15 mouse cellular contexts compared by ENCODE assay signal in genomic region chr8:105931271-105931670, GRCm38 (mm10). TPM values are rescaled to one million over a fixed set of nuclear protein-coding genes. Genes with fewer than 3 reads are reported as not detected.
DNase-seq lines count a peak whose midpoint lies in the region; ATAC-seq lines count a peak whose summit lies in the region.
"Had no signal": no experiment of that assay in that cellular context is flagged by ENCODE, and none has a peak within 500 bp of the region (broad histone marks: within the 10 kb centered on the region; RNA-seq: fewer than 3 reads in every experiment).

No protein-coding gene starts in this region.

- no peak overlapping the region for H3K9ac ChIP-seq in embryonic facial prominence, embryonic 13.5 days
- H3K9ac ChIP-seq in hindbrain, embryonic 13.5 days = 0 out of 2 replicates have a peak overlapping the region, but pooled peaks have one; percentile 5
- H3K9ac ChIP-seq in hindbrain, embryonic 16.5 days (ENCODE audit: low read depth, low read length) = no peak overlapping the region
- H3K9ac ChIP-seq in neural tube, embryonic 13.5 days = no peak overlapping the region
- H3K9ac ChIP-seq in neural tube, embryonic 15.5 days (replicated peaks) = no peak overlapping the region
- no peak overlapping the region for H3K9ac ChIP-seq in liver, embryonic 12.5 days
- H3K9ac ChIP-seq: stomach, embryonic 15.5 days had no signal

- H3K27me3 ChIP-seq in embryonic facial prominence, embryonic 13.5 days = no peaks in the 10 kb centered on the region
- no peaks in the 10 kb centered on the region for H3K27me3 ChIP-seq in embryonic facial prominence, embryonic 10.5 days (replicated peaks; ENCODE audit: low read depth, poor library complexity, severe bottlenecking)
- H3K27me3 ChIP-seq in hindbrain, embryonic 13.5 days = no peaks in the 10 kb centered on the region
- no peaks in the 10 kb centered on the region for H3K27me3 ChIP-seq in hindbrain, embryonic 16.5 days (replicated peaks; ENCODE audit: control insufficient read depth, insufficient read depth, low read length)
- H3K27me3 ChIP-seq in neural tube, embryonic 13.5 days = no peaks in the 10 kb centered on the region
- H3K27me3 ChIP-seq in neural tube, embryonic 15.5 days (replicated peaks) = no peaks in the 10 kb centered on the region
- H3K27me3 ChIP-seq in liver, embryonic 12.5 days (replicated peaks) = no peaks in the 10 kb centered on the region
- H3K27me3 ChIP-seq: embryonic facial prominence, embryonic 12.5 days; forebrain, embryonic 12.5 days; stomach, embryonic 15.5 days had no signal

- WGBS in embryonic facial prominence, embryonic 13.5 days = 90% methylated on average over 3 of the region's 3 CpGs
- 93% methylated on average over 3 of the region's 3 CpGs for WGBS in embryonic facial prominence, embryonic 10.5 days
- WGBS in hindbrain, embryonic 13.5 days = 94% methylated on average over 3 of the region's 3 CpGs
- 98% methylated on average over 3 of the region's 3 CpGs for WGBS in hindbrain, embryonic 16.5 days
- WGBS in neural tube, embryonic 13.5 days = 93% methylated on average over 3 of the region's 3 CpGs
- WGBS in neural tube, embryonic 15.5 days = 96% methylated on average over 3 of the region's 3 CpGs
- WGBS in liver, embryonic 12.5 days (ENCODE audit: insufficient replicate concordance) = 84% methylated on average over 3 of the region's 3 CpGs

- DNase-seq in embryonic facial prominence, embryonic 10.5 days (ENCODE audit: low spot score) = no peak
- DNase-seq in left cerebral cortex, postnatal 36 days (ENCODE audit: low spot score in 2 of 2) = peak; percentile 50 to 66

- peaks cover 6% of the 10 kb centered on the region for H3K4me1 ChIP-seq in embryonic facial prominence, embryonic 13.5 days
- peaks cover 15% of the 10 kb centered on the region for H3K4me1 ChIP-seq in embryonic facial prominence, embryonic 10.5 days
- H3K4me1 ChIP-seq in hindbrain, embryonic 13.5 days (replicated peaks) = peaks cover 16% of the 10 kb centered on the region
- H3K4me1 ChIP-seq in hindbrain, embryonic 16.5 days (ENCODE audit: control insufficient read depth, insufficient read depth, low read depth, low read length) = peaks cover 10% of the 10 kb centered on the region
- H3K4me1 ChIP-seq in neural tube, embryonic 13.5 days (replicated peaks) = peaks cover 15% of the 10 kb centered on the region
- peaks cover 14% of the 10 kb centered on the region for H3K4me1 ChIP-seq in neural tube, embryonic 15.5 days
- peaks cover 30% of the 10 kb centered on the region for H3K4me1 ChIP-seq in liver, embryonic 12.5 days

- H3K4me3 ChIP-seq in embryonic facial prominence, embryonic 13.5 days = no peak overlapping the region
- no peak overlapping the region for H3K4me3 ChIP-seq in embryonic facial prominence, embryonic 10.5 days
- H3K4me3 ChIP-seq in hindbrain, embryonic 13.5 days = no peak overlapping the region
- H3K4me3 ChIP-seq in hindbrain, embryonic 16.5 days (ENCODE audit: low read length) = no peak overlapping the region
- no peak overlapping the region for H3K4me3 ChIP-seq in neural tube, embryonic 13.5 days
- H3K4me3 ChIP-seq in neural tube, embryonic 15.5 days (replicated peaks) = no peak overlapping the region
- H3K4me3 ChIP-seq in liver, embryonic 12.5 days = no peak overlapping the region
- H3K4me3 ChIP-seq: embryonic facial prominence, embryonic 12.5 days; erythroblast, embryonic 14.5 days; forebrain, embryonic 12.5 days; limb, embryonic 10.5 days; stomach, embryonic 15.5 days had no signal

- intact Hi-C loops in left cerebral cortex, postnatal 36 days (cut with DNase I) = loop anchor here (2.0 kb wide), 2 partner anchors 38 to 216 kb away; partner anchors contain the start of gene Nrn1l

- H3K36me3 ChIP-seq in embryonic facial prominence, embryonic 13.5 days = peaks cover 49% of the 10 kb centered on the region
- H3K36me3 ChIP-seq in embryonic facial prominence, embryonic 10.5 days (replicated peaks) = peaks cover 47% of the 10 kb centered on the region
- peaks cover 28% of the 10 kb centered on the region for H3K36me3 ChIP-seq in hindbrain, embryonic 13.5 days
- no peaks in the 10 kb centered on the region for H3K36me3 ChIP-seq in hindbrain, embryonic 16.5 days (ENCODE audit: control insufficient read depth, insufficient read depth, low read length)
- peaks cover 34% of the 10 kb centered on the region for H3K36me3 ChIP-seq in neural tube, embryonic 13.5 days
- 0 out of 2 replicates have a peak, but pooled peaks cover 16% of the 10 kb centered on the region for H3K36me3 ChIP-seq in neural tube, embryonic 15.5 days
- H3K36me3 ChIP-seq in liver, embryonic 12.5 days = peaks cover 33% of the 10 kb centered on the region

- 0 out of 2 replicates have a peak, but pooled peaks have one; percentile 18 for ATAC-seq in embryonic facial prominence, embryonic 13.5 days (ENCODE audit: insufficient number of reproducible peaks, insufficient read depth, low FRiP score, low TSS enrichment, low read depth)
- no peak; the same call in 1 of the 2 replicates for ATAC-seq in hindbrain, embryonic 13.5 days (ENCODE audit: low FRiP score)
- ATAC-seq in hindbrain, embryonic 16.5 days = no peak
- ATAC-seq in neural tube, embryonic 13.5 days (ENCODE audit: low read depth) = peak; percentile 13; the same call in 1 of the 2 replicates
- no peak for ATAC-seq in neural tube, embryonic 15.5 days (ENCODE audit: low FRiP score)
- no peak for ATAC-seq in liver, embryonic 12.5 days

- H3K27ac ChIP-seq in embryonic facial prominence, embryonic 13.5 days = no peak overlapping the region
- H3K27ac ChIP-seq in embryonic facial prominence, embryonic 10.5 days (replicated peaks) = no peak overlapping the region
- no peak overlapping the region for H3K27ac ChIP-seq in hindbrain, embryonic 13.5 days
- no peak overlapping the region for H3K27ac ChIP-seq in hindbrain, embryonic 16.5 days (ENCODE audit: low read depth, low read length)
- H3K27ac ChIP-seq in neural tube, embryonic 13.5 days (replicated peaks) = no peak overlapping the region
- H3K27ac ChIP-seq in neural tube, embryonic 15.5 days (replicated peaks) = no peak overlapping the region
- no peak overlapping the region for H3K27ac ChIP-seq in liver, embryonic 12.5 days
- H3K27ac ChIP-seq: embryonic facial prominence, embryonic 12.5 days; stomach, embryonic 15.5 days had no signal

- H3K9me3 ChIP-seq in embryonic facial prominence, embryonic 13.5 days = no peaks in the 10 kb centered on the region
- H3K9me3 ChIP-seq in embryonic facial prominence, embryonic 10.5 days = no peaks in the 10 kb centered on the region
- no peaks in the 10 kb centered on the region for H3K9me3 ChIP-seq in hindbrain, embryonic 13.5 days
- no peaks in the 10 kb centered on the region for H3K9me3 ChIP-seq in hindbrain, embryonic 16.5 days (ENCODE audit: control insufficient read depth, low read length)
- H3K9me3 ChIP-seq in neural tube, embryonic 13.5 days = no peaks in the 10 kb centered on the region
- H3K9me3 ChIP-seq in neural tube, embryonic 15.5 days (replicated peaks) = no peaks in the 10 kb centered on the region
- no peaks in the 10 kb centered on the region for H3K9me3 ChIP-seq in liver, embryonic 12.5 days (replicated peaks)
- H3K9me3 ChIP-seq: embryonic facial prominence, embryonic 12.5 days; forebrain, embryonic 12.5 days; limb, embryonic 10.5 days; stomach, embryonic 15.5 days had no signal

- H3K4me2 ChIP-seq in embryonic facial prominence, embryonic 13.5 days = no peak overlapping the region
- H3K4me2 ChIP-seq in hindbrain, embryonic 13.5 days = no peak overlapping the region
- no peak overlapping the region for H3K4me2 ChIP-seq in hindbrain, embryonic 16.5 days (ENCODE audit: low read length)
- no peak overlapping the region for H3K4me2 ChIP-seq in neural tube, embryonic 13.5 days
- H3K4me2 ChIP-seq in neural tube, embryonic 15.5 days = no peak overlapping the region
- H3K4me2 ChIP-seq in liver, embryonic 12.5 days = no peak overlapping the region
- H3K4me2 ChIP-seq: embryonic facial prominence, embryonic 12.5 days; forebrain, embryonic 12.5 days; stomach, embryonic 15.5 days had no signal

RNA-seq across cellular contexts. Expression of gene Ctrl, which starts 2.4 kb away (rescaled TPM):
- 1.3 and 1.8 TPM in 2 replicates for polyA plus RNA-seq in embryonic facial prominence, embryonic 13.5 days (2015; fragmentation: Nextera tagmentation; extraction: Ambion mirVana)
- 1.9 and 2.2 TPM in 2 replicates for polyA plus RNA-seq in embryonic facial prominence, embryonic 10.5 days (2016; fragmentation: Nextera tagmentation; extraction: Ambion mirVana)
- 2.8 and 4.0 TPM in 2 replicates for polyA plus RNA-seq in hindbrain, embryonic 13.5 days (2015; fragmentation: Nextera tagmentation; extraction: Ambion mirVana)
- polyA plus RNA-seq in hindbrain, embryonic 16.5 days (2015; fragmentation: Nextera tagmentation; extraction: Ambion mirVana) = 3.3 and 4.5 TPM in 2 replicates
- polyA plus RNA-seq in neural tube, embryonic 13.5 days (2015; fragmentation: Nextera tagmentation; extraction: Ambion mirVana) = 3.1 and 3.6 TPM in 2 replicates
- polyA plus RNA-seq in neural tube, embryonic 15.5 days (2015; fragmentation: Nextera tagmentation; extraction: Ambion mirVana) = 3.2 and 3.5 TPM in 2 replicates
- total RNA-seq in left cerebral cortex, postnatal 36 days (2021) = 1 to 10 TPM in 1 of 2 experiments, under 1 TPM in 1; 0.79 to 1.9 TPM
- 0.94 and 1.0 TPM in 2 replicates for polyA plus RNA-seq in liver, embryonic 12.5 days (2016; fragmentation: Nextera tagmentation; extraction: Ambion mirVana)
- total RNA-seq: gastrocnemius, postnatal 36 days; monocyte, adult 5-6 weeks had no signal
- polyA plus RNA-seq: erythroblast, embryonic 14.5 days had no signal

RNA-seq across cellular contexts. Expression of gene Psmb10, which starts 7.0 kb away (rescaled TPM):
- polyA plus RNA-seq in embryonic facial prominence, embryonic 13.5 days (2015; fragmentation: Nextera tagmentation; extraction: Ambion mirVana) = 28.6 and 29.0 TPM in 2 replicates
- 30.5 and 36.8 TPM in 2 replicates for polyA plus RNA-seq in embryonic facial prominence, embryonic 10.5 days (2016; fragmentation: Nextera tagmentation; extraction: Ambion mirVana)
- polyA plus RNA-seq in hindbrain, embryonic 13.5 days (2015; fragmentation: Nextera tagmentation; extraction: Ambion mirVana) = 40.3 and 46.9 TPM in 2 replicates
- 81.8 and 93.0 TPM in 2 replicates for polyA plus RNA-seq in hindbrain, embryonic 16.5 days (2015; fragmentation: Nextera tagmentation; extraction: Ambion mirVana)
- polyA plus RNA-seq in neural tube, embryonic 13.5 days (2015; fragmentation: Nextera tagmentation; extraction: Ambion mirVana) = 43.1 and 43.2 TPM in 2 replicates
- 86.8 and 142 TPM in 2 replicates for polyA plus RNA-seq in neural tube, embryonic 15.5 days (2015; fragmentation: Nextera tagmentation; extraction: Ambion mirVana)
- 100 to 1,000 TPM in 1 of 2 experiments, 10 to 100 TPM in 1; 80.6 to 117 TPM for total RNA-seq in left cerebral cortex, postnatal 36 days (2021)
- polyA plus RNA-seq in liver, embryonic 12.5 days (2016; fragmentation: Nextera tagmentation; extraction: Ambion mirVana) = 77.2 and 84.6 TPM in 2 replicates

RNA-seq across cellular contexts. Expression of gene Lcat, which starts 11.9 kb away (rescaled TPM):
- polyA plus RNA-seq in embryonic facial prominence, embryonic 13.5 days (2015; fragmentation: Nextera tagmentation; extraction: Ambion mirVana) = 2.8 and 5.6 TPM in 2 replicates
- polyA plus RNA-seq in embryonic facial prominence, embryonic 10.5 days (2016; fragmentation: Nextera tagmentation; extraction: Ambion mirVana) = 1.7 and 2.4 TPM in 2 replicates
- polyA plus RNA-seq in hindbrain, embryonic 13.5 days (2015; fragmentation: Nextera tagmentation; extraction: Ambion mirVana) = 0.90 and 1.0 TPM in 2 replicates
- 6.0 and 9.9 TPM in 2 replicates for polyA plus RNA-seq in hindbrain, embryonic 16.5 days (2015; fragmentation: Nextera tagmentation; extraction: Ambion mirVana)
- 0.59 and 0.71 TPM in 2 replicates for polyA plus RNA-seq in neural tube, embryonic 13.5 days (2015; fragmentation: Nextera tagmentation; extraction: Ambion mirVana)
- 3.1 and 3.3 TPM in 2 replicates for polyA plus RNA-seq in neural tube, embryonic 15.5 days (2015; fragmentation: Nextera tagmentation; extraction: Ambion mirVana)
- 10 to 100 TPM; 26.7 to 29.0 TPM for total RNA-seq in left cerebral cortex, postnatal 36 days (2021)
- polyA plus RNA-seq in liver, embryonic 12.5 days (2016; fragmentation: Nextera tagmentation; extraction: Ambion mirVana) = 26.3 and 29.2 TPM in 2 replicates
- total RNA-seq: monocyte, adult 5-6 weeks had no signal

RNA-seq across cellular contexts. Expression of gene Pskh1, which starts 31.0 kb away (rescaled TPM):
- polyA plus RNA-seq in embryonic facial prominence, embryonic 13.5 days (2015; fragmentation: Nextera tagmentation; extraction: Ambion mirVana) = 43.0 and 43.2 TPM in 2 replicates
- 35.9 and 38.1 TPM in 2 replicates for polyA plus RNA-seq in embryonic facial prominence, embryonic 10.5 days (2016; fragmentation: Nextera tagmentation; extraction: Ambion mirVana)
- polyA plus RNA-seq in hindbrain, embryonic 13.5 days (2015; fragmentation: Nextera tagmentation; extraction: Ambion mirVana) = 12.4 and 13.1 TPM in 2 replicates
- polyA plus RNA-seq in hindbrain, embryonic 16.5 days (2015; fragmentation: Nextera tagmentation; extraction: Ambion mirVana) = 11.0 and 13.3 TPM in 2 replicates
- polyA plus RNA-seq in neural tube, embryonic 13.5 days (2015; fragmentation: Nextera tagmentation; extraction: Ambion mirVana) = 14.2 and 14.3 TPM in 2 replicates
- 9.3 and 14.9 TPM in 2 replicates for polyA plus RNA-seq in neural tube, embryonic 15.5 days (2015; fragmentation: Nextera tagmentation; extraction: Ambion mirVana)
- total RNA-seq in left cerebral cortex, postnatal 36 days (2021) = 1 to 10 TPM; 8.6 to 9.7 TPM
- 13.1 and 14.3 TPM in 2 replicates for polyA plus RNA-seq in liver, embryonic 12.5 days (2016; fragmentation: Nextera tagmentation; extraction: Ambion mirVana)

RNA-seq across cellular contexts. Expression of gene Slc12a4, which starts 34.6 kb away (rescaled TPM):
- 48.3 and 56.8 TPM in 2 replicates for polyA plus RNA-seq in embryonic facial prominence, embryonic 13.5 days (2015; fragmentation: Nextera tagmentation; extraction: Ambion mirVana)
- 31.0 and 33.9 TPM in 2 replicates for polyA plus RNA-seq in embryonic facial prominence, embryonic 10.5 days (2016; fragmentation: Nextera tagmentation; extraction: Ambion mirVana)
- 7.9 and 8.9 TPM in 2 replicates for polyA plus RNA-seq in hindbrain, embryonic 13.5 days (2015; fragmentation: Nextera tagmentation; extraction: Ambion mirVana)
- 14.6 and 17.1 TPM in 2 replicates for polyA plus RNA-seq in hindbrain, embryonic 16.5 days (2015; fragmentation: Nextera tagmentation; extraction: Ambion mirVana)
- 8.7 and 11.0 TPM in 2 replicates for polyA plus RNA-seq in neural tube, embryonic 13.5 days (2015; fragmentation: Nextera tagmentation; extraction: Ambion mirVana)
- polyA plus RNA-seq in neural tube, embryonic 15.5 days (2015; fragmentation: Nextera tagmentation; extraction: Ambion mirVana) = 10.8 and 14.1 TPM in 2 replicates
- total RNA-seq in left cerebral cortex, postnatal 36 days (2021) = 10 to 100 TPM; 18.6 to 20.0 TPM
- 18.2 and 18.6 TPM in 2 replicates for polyA plus RNA-seq in liver, embryonic 12.5 days (2016; fragmentation: Nextera tagmentation; extraction: Ambion mirVana)

Comparison
In these comparisons a context has a peak if more than half of its experiments do, and no peak if none do; other contexts are left out.
1. ATAC-seq: peak in embryonic facial prominence, embryonic 13.5 days (single experiment) and neural tube, embryonic 13.5 days (single experiment); none in hindbrain, embryonic 13.5 days (single experiment), hindbrain, embryonic 16.5 days (single experiment), neural tube, embryonic 15.5 days (single experiment) and liver, embryonic 12.5 days (single experiment).